Comparison of ENCODE assay signal across 30 mouse cellular contexts in genomic region chr4:124592241-124592640, GRCm38 (mm10). TPM values are rescaled to one million over a fixed set of nuclear protein-coding genes. Genes with fewer than 3 reads are reported as not detected.
DNase-seq lines count a peak whose midpoint lies in the region; ATAC-seq and TF ChIP-seq lines count a peak whose summit lies in the region.
"Had no signal": no experiment of that assay in that cellular context is flagged by ENCODE, and none has a peak within 500 bp of the region (broad histone marks: within the 10 kb centered on the region; RNA-seq: fewer than 3 reads in every experiment).

No protein-coding gene starts in this region.

- H3K9ac ChIP-seq in forebrain, embryonic 13.5 days = no peak overlapping the region
- H3K9ac ChIP-seq: hindbrain, embryonic 13.5 days; kidney, embryonic 15.5 days; liver, embryonic 13.5 days had no signal

- 69% methylated on average over 5 of the region's 5 CpGs for WGBS in forebrain, embryonic 13.5 days
- 89% methylated on average over 5 of the region's 5 CpGs for WGBS in forebrain, embryonic 10.5 days

- H3K4me1 ChIP-seq in forebrain, embryonic 13.5 days = peaks cover 43% of the 10 kb centered on the region
- H3K4me1 ChIP-seq in forebrain, embryonic 10.5 days = peaks cover 19% of the 10 kb centered on the region

- H3K27me3 ChIP-seq in forebrain, embryonic 13.5 days = no peaks in the 10 kb centered on the region
- peaks cover 44% of the 10 kb centered on the region for H3K27me3 ChIP-seq in forebrain, embryonic 10.5 days (ENCODE audit: poor library complexity, severe bottlenecking)

- no peaks in the 10 kb centered on the region for H3K36me3 ChIP-seq in forebrain, embryonic 13.5 days (ENCODE audit: poor library complexity, severe bottlenecking)
- no peaks in the 10 kb centered on the region for H3K36me3 ChIP-seq in forebrain, embryonic 10.5 days (replicated peaks)
- H3K36me3 ChIP-seq: hindbrain, embryonic 13.5 days; kidney, embryonic 15.5 days; liver, embryonic 13.5 days had no signal

- intact Hi-C loops in left cerebral cortex, postnatal 4 days (cut with DNase I) = no loop called here
- intact Hi-C loops in heart, postnatal 36 days (cut with DNase I) = no loop called here

- no peaks in the 10 kb centered on the region for H3K9me3 ChIP-seq in forebrain, embryonic 13.5 days (replicated peaks)
- H3K9me3 ChIP-seq in forebrain, embryonic 10.5 days = no peaks in the 10 kb centered on the region
- H3K9me3 ChIP-seq: hindbrain, embryonic 13.5 days; kidney, embryonic 15.5 days; liver, embryonic 13.5 days had no signal

- H3K4me3 ChIP-seq in forebrain, embryonic 13.5 days = no peak overlapping the region
- no peak overlapping the region for H3K4me3 ChIP-seq in forebrain, embryonic 10.5 days
- H3K4me3 ChIP-seq: hindbrain, embryonic 13.5 days; kidney, embryonic 15.5 days; liver, embryonic 13.5 days had no signal

- no peak for TF ChIP-seq CTCF in brain, embryonic 14.5 days (IDR thresholded peaks at IDR 0.05; ENCODE audit: borderline replicate concordance, extremely low read depth, insufficient read depth, insufficient read length)

- peak overlapping the region; percentile 79 for H3K27ac ChIP-seq in forebrain, embryonic 13.5 days
- H3K27ac ChIP-seq in forebrain, embryonic 10.5 days = no peak overlapping the region
- H3K27ac ChIP-seq: hindbrain, embryonic 13.5 days; kidney, embryonic 15.5 days; liver, embryonic 13.5 days had no signal

- 0 out of 2 replicates have a peak, but pooled peaks have one; percentile 19 for ATAC-seq in forebrain, embryonic 13.5 days

- TF ChIP-seq POLR2A in brain, embryonic 14.5 days (IDR thresholded peaks at IDR 0.05; ENCODE audit: borderline replicate concordance, extremely low read depth, insufficient read depth, insufficient read length, poor library complexity, severe bottlenecking) = no peak

- no peak overlapping the region for H3K4me2 ChIP-seq in forebrain, embryonic 13.5 days
- H3K4me2 ChIP-seq: hindbrain, embryonic 13.5 days; kidney, embryonic 15.5 days; liver, embryonic 13.5 days had no signal

- no peak for DNase-seq in forebrain, embryonic 10.5 days (ENCODE audit: extremely low spot score, low spot score)
- peak; percentile 41 for DNase-seq in left cerebral cortex, postnatal 4 days
- DNase-seq in left cerebral cortex, adult 8-10 months (ENCODE audit: low spot score in 2 of 2) = no peak
- DNase-seq in brain, embryonic 14.5 days (ENCODE audit: low read depth) = peak; percentile 77
- DNase-seq in layer of hippocampus, adult 9-11 months = peak; percentile 41
- DNase-seq in heart, postnatal 36 days = no peak
- DNase-seq: adrenal gland, adult 2 months; cerebellum, adult 2 months; gastrocnemius, postnatal 36 days; kidney, adult 11 months; kidney, postnatal 36 days; liver, embryonic 13.5 days; lung, adult 2 months; lung, postnatal 14 days; midbrain, embryonic 14.5 days; thymus, adult 18-20 months had no signal

RNA-seq across cellular contexts. Expression of gene 3100002H09Rik, which starts 18.4 kb away (rescaled TPM):
- 0.84 and 1.0 TPM in 2 replicates for polyA plus RNA-seq in forebrain, embryonic 13.5 days (2015; fragmentation: Nextera tagmentation; extraction: Ambion mirVana)
- 0.31 and 0.61 TPM in 2 replicates for polyA plus RNA-seq in forebrain, embryonic 10.5 days (2016; fragmentation: Nextera tagmentation; extraction: Ambion mirVana)
- 1 to 10 TPM in 1 of 2 experiments, under 1 TPM in 1; 0.99 to 1.5 TPM for total RNA-seq in left cerebral cortex, postnatal 4 days (2021)
- under 1 TPM in 3 of 4 experiments, not detected in 1; 0.53 to 0.74 (median 0.57) TPM for total RNA-seq in left cerebral cortex, adult 8-10 months (2022)
- 0.08 and 0.36 TPM in 2 replicates for polyA plus RNA-seq in brain, embryonic 14.5 days (2012; rRNA removed)
- total RNA-seq in heart, postnatal 36 days (2021) = not detected
- total RNA-seq: adrenal gland, adult 2 months; ES-E14; gastrocnemius, adult 18-20 months; gastrocnemius, postnatal 36 days; heart, adult 8-10 months; heart, postnatal 25 days; megakaryocyte progenitor cell, adult 5-6 weeks; neutrophil, adult 5-6 weeks had no signal
- polyA plus RNA-seq: adrenal gland, adult 2 months; cerebellum, adult 2 months; heart, embryonic 14.5 days; hindbrain, embryonic 13.5 days; kidney, embryonic 15.5 days; limb, embryonic 14.5 days; liver, embryonic 13.5 days; lung, adult 2 months; small intestine, adult 2 months; stomach, embryonic 16.5 days; urinary bladder, adult 2 months had no signal

Comparison
In these comparisons a context has a peak if more than half of its experiments do, and no peak if none do; other contexts are left out.
1. DNase-seq: peak in left cerebral cortex, postnatal 4 days (single experiment), brain, embryonic 14.5 days (single experiment) and layer of hippocampus, adult 9-11 months (single experiment); none in forebrain, embryonic 10.5 days (single experiment), left cerebral cortex, adult 8-10 months (0 of 2) and heart, postnatal 36 days (0 of 2).